Mouse (Mus musculus) embryonic fibroblast, embryonic 13.5 days (primary cell): ENCODE data around the gene Gm49380. TPM values are rescaled to one million over a fixed set of nuclear protein-coding genes. Genes with fewer than 3 reads are reported as not detected.
"Not testable (repeated sequence)": the region's sequence is repeated elsewhere in the genome, so short reads cannot be mapped to it uniquely, and the experiment has no call there.

Experiments
- H3K27ac ChIP-seq: 2 replicates; pipeline ENCODE4 v1.5.1; 2012; ENCODE audit warnings: low read length, control low read depth, inconsistent platforms; ENCODE audit not compliant: insufficient read depth
- H3K4me1 ChIP-seq: 2 replicates; pipeline ENCODE4 v1.6.1; 2011; ENCODE audit warnings: low read length; ENCODE audit not compliant: control insufficient read depth, insufficient read depth
- H3K4me3 ChIP-seq: 2 replicates; pipeline ENCODE4 v1.5.1; 2011; ENCODE audit warnings: mild to moderate bottlenecking, control low read depth, low read length; ENCODE audit not compliant: insufficient read depth
- CTCF ChIP-seq: IDR thresholded peaks from 2 replicates; pipeline ENCODE4 v1.5.1; 2011; ENCODE audit warnings: mild to moderate bottlenecking, control low read depth, low read length, moderate library complexity, borderline replicate concordance; ENCODE audit not compliant: insufficient read depth
- POLR2A ChIP-seq: IDR thresholded peaks from 2 replicates; pipeline ENCODE4 v1.6.1; 2011; ENCODE audit warnings: low read depth, mild to moderate bottlenecking, control low read depth, low read length, moderate library complexity
- polyA plus RNA-seq: library from polyadenylated mRNA; stranded (reverse); fragments of >200 nt; gene quantifications from 2 replicates; pipeline ENCODE4 v1.2.4, GENCODE M21; 2011; ENCODE audit warnings: low read depth; ENCODE audit not compliant: missing spikeins, insufficient read length

Gm49380 gene
- polyA plus RNA-seq, 1 experiment: 0.21 TPM

GRCm38 (mm10) chr9:44126746-44127145 lies 13.4 kb upstream of the Gm49380 start:
- Histone ChIP-seq H3K4me1 (peaks cover 10% of the 10 kb centered on the region), H3K4me3 (no peak overlapping the region), H3K27ac (no peak overlapping the region)
- no peak for TF ChIP-seq CTCF
- TF ChIP-seq POLR2A: no peak

GRCm38 (mm10) chr9:44125546-44126428 lies 12.5 kb upstream of the Gm49380 start:
- TF ChIP-seq POLR2A (no peak), CTCF (peak; percentile 63; the same call in 1 of the 2 replicates)
- peaks cover 10% of the 10 kb centered on the region for H3K4me1 ChIP-seq
- no peak overlapping the region for H3K4me3 ChIP-seq
- 0 out of 2 replicates have a peak overlapping the region, but pooled peaks have one; percentile 4 for H3K27ac ChIP-seq

- H3K4me3 ChIP-seq: no peak overlapping the region
- no peak overlapping the region for H3K27ac ChIP-seq
- peaks cover 6% of the 10 kb centered on the region for H3K4me1 ChIP-seq
- no peak for TF ChIP-seq POLR2A
- TF ChIP-seq CTCF: no peak
These were observed 11.7 kb upstream of the Gm49380 start for GRCm38 (mm10) chr9:44125026-44125425.

GRCm38 (mm10) chr9:44124317-44124716 lies 11.0 kb upstream of the Gm49380 start:
- H3K4me1 ChIP-seq: peaks cover 3% of the 10 kb centered on the region; the same call in 1 of the 2 replicates
- no peak overlapping the region for H3K27ac ChIP-seq
- TF ChIP-seq CTCF: no peak
- TF ChIP-seq POLR2A: no peak
- H3K4me3 ChIP-seq: no peak overlapping the region

GRCm38 (mm10) chr9:44119948-44120465 lies 6.7 kb upstream of the Gm49380 start:
- H3K27ac ChIP-seq: no peak overlapping the region
- no peak overlapping the region for H3K4me3 ChIP-seq
- no peaks in the 10 kb centered on the region for H3K4me1 ChIP-seq
- TF ChIP-seq POLR2A (no peak), CTCF (no peak)

GRCm38 (mm10) chr9:44119011-44119410 lies 5.7 kb upstream of the Gm49380 start:
- no peak overlapping the region for H3K27ac ChIP-seq
- no peaks in the 10 kb centered on the region; the same call in 1 of the 2 replicates for H3K4me1 ChIP-seq
- H3K4me3 ChIP-seq: no peak overlapping the region
- TF ChIP-seq CTCF: peak; percentile 55
- no peak for TF ChIP-seq POLR2A

GRCm38 (mm10) chr9:44116182-44116581 lies 2.9 kb upstream of the Gm49380 start:
- Histone ChIP-seq H3K4me1 (no peaks in the 10 kb centered on the region; the same call in 1 of the 2 replicates), H3K27ac (no peak overlapping the region), H3K4me3 (no peak overlapping the region)
- TF ChIP-seq CTCF: no peak

GRCm38 (mm10) chr9:44115599-44115998 lies 2.3 kb upstream of the Gm49380 start:
- Histone ChIP-seq H3K4me3 (no peak overlapping the region), H3K4me1 (no peaks in the 10 kb centered on the region; the same call in 1 of the 2 replicates), H3K27ac (no peak overlapping the region)
- TF ChIP-seq CTCF: no peak
- no peak for TF ChIP-seq POLR2A

- no peaks in the 10 kb centered on the region; the same call in 1 of the 2 replicates for H3K4me1 ChIP-seq
- TF ChIP-seq CTCF (no peak), POLR2A (no peak)
These were observed 1.2 kb upstream of the Gm49380 start for GRCm38 (mm10) chr9:44114453-44114852.

GRCm38 (mm10) chr9:44111909-44112308 lies 1.4 kb downstream of the Gm49380 start:
- not testable (repeated sequence) for H3K4me1 ChIP-seq, H3K27ac ChIP-seq

More at GRCm38 (mm10) chr9:44114453-44114852, 1.2 kb upstream of the Gm49380 start:
- Histone ChIP-seq H3K27ac (no peak overlapping the region), H3K4me3 (no peak overlapping the region)

More at GRCm38 (mm10) chr9:44111909-44112308, 1.4 kb downstream of the Gm49380 start:
- H3K4me3 ChIP-seq: not testable (repeated sequence)
